Mouse (Mus musculus): ENCODE results near the gene Tmem123. TPM values are rescaled to one million over a fixed set of nuclear protein-coding genes. Genes with fewer than 3 reads are reported as not detected.

Tmem123 gene
- polyA plus RNA-seq, 1 experiment from 2014 or later = 27.6 TPM

GRCm38 (mm10) chr9:7776940-7777339 lies 13.1 kb downstream of the Tmem123 start:
- H3K9ac ChIP-seq (replicated peaks) = no peak overlapping the region
- H3K27me3 ChIP-seq = no peaks in the 10 kb centered on the region
- 94% methylated on average over 1 of the region's 1 CpGs for WGBS
- no peak for ATAC-seq (replicated peaks)
- H3K9me3 ChIP-seq = no peaks in the 10 kb centered on the region
- H3K4me1 ChIP-seq = no peaks in the 10 kb centered on the region
- H3K4me3 ChIP-seq = no peak overlapping the region
- H3K36me3 ChIP-seq = no peaks in the 10 kb centered on the region
- H3K4me2 ChIP-seq (replicated peaks) = no peak overlapping the region
- no peak overlapping the region for H3K27ac ChIP-seq (replicated peaks)

DNA sequence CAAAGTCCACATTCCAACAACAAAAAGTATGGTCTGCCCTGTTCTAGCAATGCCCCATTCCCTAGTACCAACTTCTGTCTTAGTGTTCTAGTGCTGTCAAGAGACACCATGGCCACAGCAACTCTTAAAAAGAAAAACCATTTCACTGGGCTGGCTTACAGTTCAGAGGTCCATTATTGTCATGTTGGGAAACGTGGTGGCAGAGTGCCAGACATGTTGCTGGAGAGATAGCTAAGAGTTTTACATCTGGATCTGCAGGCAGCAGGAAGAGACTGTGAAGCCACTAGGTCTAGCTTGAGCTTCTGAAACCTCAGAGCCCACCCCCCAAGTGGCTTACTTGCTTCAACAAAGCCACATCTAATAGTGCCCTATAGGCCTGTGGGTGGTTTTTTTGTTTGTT lies 13.8 kb downstream of the Tmem123 start:
- peaks cover 2% of the 10 kb centered on the region; the same call in 1 of the 2 replicates for H3K36me3 ChIP-seq
- WGBS = 79% methylated on average over 1 of the region's 1 CpGs
- H3K4me3 ChIP-seq = no peak overlapping the region
- no peaks in the 10 kb centered on the region for H3K9me3 ChIP-seq
- H3K9ac ChIP-seq (replicated peaks) = no peak overlapping the region
- ATAC-seq (replicated peaks) = no peak
- no peaks in the 10 kb centered on the region for H3K27me3 ChIP-seq
- H3K27ac ChIP-seq (replicated peaks) = no peak overlapping the region
- H3K4me2 ChIP-seq (replicated peaks) = no peak overlapping the region
- H3K4me1 ChIP-seq = no peaks in the 10 kb centered on the region

DNA sequence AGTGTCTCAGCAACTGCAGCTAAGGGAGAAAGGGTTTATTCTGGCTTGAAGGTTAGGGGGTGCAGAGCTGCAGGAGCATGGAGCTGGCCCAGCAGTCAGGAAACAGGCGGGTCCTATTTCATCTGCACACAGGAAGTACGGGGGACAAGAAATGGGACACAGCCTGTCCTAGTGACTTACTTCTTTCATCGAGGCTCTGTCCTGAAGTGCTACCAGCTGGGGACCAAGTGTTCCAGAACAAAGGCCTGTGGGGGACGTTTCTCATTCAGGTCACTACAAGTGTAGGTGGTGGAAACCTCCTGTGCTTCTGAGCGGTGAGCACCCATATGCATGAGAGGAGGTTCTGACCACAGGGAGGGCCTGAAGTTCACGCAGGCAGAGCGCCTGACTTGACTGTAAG lies 14.9 kb downstream of the Tmem123 start:
- Histone ChIP-seq H3K9me3 (no peaks in the 10 kb centered on the region), H3K4me3 (no peak overlapping the region), H3K4me1 (peaks cover 2% of the 10 kb centered on the region; the same call in 1 of the 2 replicates), H3K27me3 (no peaks in the 10 kb centered on the region), H3K36me3 (peaks cover 2% of the 10 kb centered on the region; the same call in 1 of the 2 replicates), H3K9ac (replicated peaks) (no peak overlapping the region), H3K27ac (replicated peaks) (no peak overlapping the region), H3K4me2 (replicated peaks) (no peak overlapping the region)
- no peak for ATAC-seq (replicated peaks)
- 85% methylated on average over 7 of the region's 7 CpGs for WGBS

- Histone ChIP-seq H3K4me3 (no peak overlapping the region), H3K4me1 (peaks cover 13% of the 10 kb centered on the region), H3K27ac (replicated peaks) (no peak overlapping the region), H3K4me2 (replicated peaks) (no peak overlapping the region), H3K9me3 (no peaks in the 10 kb centered on the region), H3K9ac (replicated peaks) (no peak overlapping the region), H3K27me3 (no peaks in the 10 kb centered on the region), H3K36me3 (peaks cover 2% of the 10 kb centered on the region; the same call in 1 of the 2 replicates)
- WGBS = 98% methylated on average over 4 of the region's 4 CpGs
- no peak for ATAC-seq (replicated peaks)
These were observed 15.9 kb downstream of the Tmem123 start for GRCm38 (mm10) chr9:7779786-7780185.

GRCm38 (mm10) chr9:7780250-7781150 lies 16.7 kb downstream of the Tmem123 start:
- Histone ChIP-seq H3K9me3 (no peaks in the 10 kb centered on the region), H3K4me3 (no peak overlapping the region), H3K36me3 (peaks cover 2% of the 10 kb centered on the region; the same call in 1 of the 2 replicates), H3K4me2 (replicated peaks) (no peak overlapping the region), H3K27ac (replicated peaks) (no peak overlapping the region), H3K4me1 (peaks cover 16% of the 10 kb centered on the region), H3K9ac (replicated peaks) (no peak overlapping the region), H3K27me3 (no peaks in the 10 kb centered on the region)
- 94% methylated on average over 8 of the region's 8 CpGs for WGBS
- ATAC-seq (replicated peaks) = no peak

- no peak overlapping the region for H3K9ac ChIP-seq (replicated peaks)
- ATAC-seq (replicated peaks) = peak; percentile 62
- peaks cover 16% of the 10 kb centered on the region for H3K4me1 ChIP-seq
- H3K27me3 ChIP-seq = no peaks in the 10 kb centered on the region
- H3K4me3 ChIP-seq = no peak overlapping the region
- peak overlapping the region; percentile 79 for H3K27ac ChIP-seq (replicated peaks)
- 78% methylated on average over 15 of the region's 15 CpGs for WGBS
- no peaks in the 10 kb centered on the region for H3K9me3 ChIP-seq
- H3K4me2 ChIP-seq (replicated peaks) = no peak overlapping the region
- H3K36me3 ChIP-seq = peaks cover 2% of the 10 kb centered on the region; the same call in 1 of the 2 replicates
These were observed 20.2 kb downstream of the Tmem123 start for GRCm38 (mm10) chr9:7783823-7784614.

DNA sequence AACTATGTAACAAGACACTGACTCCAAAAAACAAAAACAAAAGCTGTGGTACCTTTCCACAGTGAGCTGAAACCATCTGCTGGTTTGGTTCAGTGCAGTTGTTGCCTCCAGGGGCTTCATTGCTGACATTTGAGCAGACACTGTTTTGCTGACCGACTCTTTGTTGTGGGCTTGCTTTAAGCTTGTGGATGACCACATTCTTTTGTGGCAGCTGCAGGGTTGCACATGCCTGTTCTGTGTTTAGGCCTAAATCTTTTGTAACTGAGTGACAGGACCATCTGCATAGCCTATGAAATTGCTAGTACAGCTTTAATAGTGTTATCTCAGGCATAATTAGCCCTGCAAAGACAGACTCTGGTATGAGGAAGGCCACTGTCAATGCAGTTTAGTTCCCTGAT lies 20.8 kb downstream of the Tmem123 start:
- H3K27me3 ChIP-seq = no peaks in the 10 kb centered on the region
- peak; percentile 66 for ATAC-seq (replicated peaks)
- WGBS = 26% methylated on average over 1 of the region's 1 CpGs
- no peaks in the 10 kb centered on the region for H3K9me3 ChIP-seq
- H3K9ac ChIP-seq (replicated peaks) = no peak overlapping the region
- no peak overlapping the region for H3K4me2 ChIP-seq (replicated peaks)
- H3K27ac ChIP-seq (replicated peaks) = peak overlapping the region; percentile 79
- H3K4me3 ChIP-seq = no peak overlapping the region
- H3K4me1 ChIP-seq = peaks cover 16% of the 10 kb centered on the region
- H3K36me3 ChIP-seq = peaks cover 2% of the 10 kb centered on the region; the same call in 1 of the 2 replicates

GRCm38 (mm10) chr9:7785396-7785795 lies 21.6 kb downstream of the Tmem123 start:
- WGBS = 94% methylated on average over 3 of the region's 3 CpGs

GRCm38 (mm10) chr9:7786086-7786485 lies 22.2 kb downstream of the Tmem123 start:
- Histone ChIP-seq H3K4me1 (peaks cover 16% of the 10 kb centered on the region), H3K9ac (replicated peaks) (no peak overlapping the region), H3K4me3 (no peak overlapping the region), H3K27me3 (no peaks in the 10 kb centered on the region), H3K36me3 (peaks cover 12% of the 10 kb centered on the region), H3K27ac (replicated peaks) (no peak overlapping the region; the same call in 1 of the 2 replicates), H3K9me3 (no peaks in the 10 kb centered on the region), H3K4me2 (replicated peaks) (no peak overlapping the region)
- WGBS = 90% methylated on average over 7 of the region's 7 CpGs
- ATAC-seq (replicated peaks) = no peak

More at GRCm38 (mm10) chr9:7785396-7785795, 21.6 kb downstream of the Tmem123 start:
- Histone ChIP-seq H3K4me3 (no peak overlapping the region), H3K4me1 (peaks cover 16% of the 10 kb centered on the region), H3K36me3 (peaks cover 5% of the 10 kb centered on the region), H3K27me3 (no peaks in the 10 kb centered on the region), H3K27ac (replicated peaks) (no peak overlapping the region), H3K4me2 (replicated peaks) (no peak overlapping the region), H3K9me3 (no peaks in the 10 kb centered on the region), H3K9ac (replicated peaks) (no peak overlapping the region)
- no peak for ATAC-seq (replicated peaks)

DNA sequence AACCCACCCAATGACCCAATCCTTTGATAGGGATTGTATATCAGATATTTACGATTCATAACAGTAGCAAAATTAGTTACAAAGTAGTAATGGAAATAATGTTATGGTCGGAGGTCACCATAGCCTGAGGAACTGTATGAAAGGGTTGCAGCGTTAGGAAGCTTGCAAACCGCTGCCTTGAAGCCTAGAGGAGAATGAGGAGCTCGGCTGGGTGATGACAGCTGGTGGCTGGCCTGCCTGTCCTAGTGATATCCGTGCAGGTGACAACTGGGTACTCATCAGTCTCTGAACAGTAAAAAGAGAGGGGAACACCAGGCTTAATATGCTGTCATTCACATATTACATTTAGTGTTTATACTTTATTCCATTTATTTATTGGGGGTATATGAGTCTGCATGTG lies 24.6 kb downstream of the Tmem123 start:
- no peaks in the 10 kb centered on the region for H3K27me3 ChIP-seq
- no peak overlapping the region for H3K4me2 ChIP-seq (replicated peaks)
- WGBS = 92% methylated on average over 6 of the region's 6 CpGs
- no peak overlapping the region for H3K4me3 ChIP-seq
- no peaks in the 10 kb centered on the region for H3K9me3 ChIP-seq
- H3K27ac ChIP-seq (replicated peaks) = no peak overlapping the region
- ATAC-seq (replicated peaks) = no peak
- peaks cover 25% of the 10 kb centered on the region for H3K36me3 ChIP-seq
- H3K4me1 ChIP-seq = peaks cover 16% of the 10 kb centered on the region
- H3K9ac ChIP-seq (replicated peaks) = no peak overlapping the region

GRCm38 (mm10) chr9:7789764-7790575 lies 26.1 kb downstream of the Tmem123 start:
- peaks cover 3% of the 10 kb centered on the region for H3K4me1 ChIP-seq
- H3K9ac ChIP-seq (replicated peaks) = no peak overlapping the region
- no peak overlapping the region for H3K4me2 ChIP-seq (replicated peaks)
- no peak overlapping the region for H3K4me3 ChIP-seq
- H3K27ac ChIP-seq (replicated peaks) = no peak overlapping the region
- no peaks in the 10 kb centered on the region for H3K9me3 ChIP-seq
- ATAC-seq (replicated peaks) = no peak
- H3K36me3 ChIP-seq = peaks cover 25% of the 10 kb centered on the region
- H3K27me3 ChIP-seq = no peaks in the 10 kb centered on the region
- WGBS = 89% methylated on average over 8 of the region's 8 CpGs
